Mouse (Mus musculus) MEL (cell line): Measurements from ENCODE around the gene Tdrd7.

Experiments used
- CHD1 ChIP-seq: IDR thresholded peaks from 2 replicates; pipeline ENCODE4 v1.6.1; 2012; ENCODE audit warnings: low read depth, mild to moderate bottlenecking, inconsistent platforms, low read length, improper control_type of control experiment
- CTCF ChIP-seq, 3 experiments: IDR thresholded peaks in 2 of 3; conservative IDR thresholded peaks in 1 of 3; 2 replicates each; pipeline ENCODE4 v1.5.1; 2011 to 2012; ENCODE audit warnings: low read length in 3 of 3, low read depth in 2 of 3, mild to moderate bottlenecking in 2 of 3, improper control_type of control experiment in 1 of 3, inconsistent platforms in 1 of 3, mixed read lengths in 1 of 3, moderate library complexity in 1 of 3; ENCODE audit not compliant: control insufficient read depth in 1 of 3, insufficient read depth in 1 of 3, poor library complexity in 1 of 3, severe bottlenecking in 1 of 3
- MAFK ChIP-seq: IDR thresholded peaks from 2 replicates; pipeline ENCODE4 v1.6.1; 2011; ENCODE audit warnings: low read depth, mild to moderate bottlenecking, low read length, improper control_type of control experiment, borderline replicate concordance
- MAZ ChIP-seq: IDR thresholded peaks from 2 replicates; pipeline ENCODE4 v1.6.1; 2012; ENCODE audit warnings: low read depth, mild to moderate bottlenecking, inconsistent platforms, low read length, improper control_type of control experiment
- POLR2A ChIP-seq, 2 experiments: IDR thresholded peaks; 2 replicates each; pipeline ENCODE4 v1.6.1; 2011 to 2012; ENCODE audit warnings: low read length in 2 of 2, mild to moderate bottlenecking in 2 of 2, control low read depth in 1 of 2, improper control_type of control experiment in 1 of 2, low read depth in 1 of 2, moderate library complexity in 1 of 2; ENCODE audit not compliant: control insufficient read depth in 1 of 2, insufficient read depth in 1 of 2, poor library complexity in 1 of 2
- USF1 ChIP-seq: IDR thresholded peaks from 2 replicates; pipeline ENCODE4 v1.6.1; 2014; ENCODE audit warnings: low read depth, mild to moderate bottlenecking, inconsistent platforms, low read length, improper control_type of control experiment, moderate library complexity

- no peak for TF ChIP-seq CTCF (IDR thresholded peaks at IDR 0.05 in 2 of 3, conservative IDR thresholded peaks at IDR 0.05 in 1 of 3; ENCODE audit: control insufficient read depth in 1 of 3, insufficient read depth in 1 of 3, low read depth in 2 of 3, low read length in 3 of 3, poor library complexity in 1 of 3, severe bottlenecking in 1 of 3)
- TF ChIP-seq CHD1, result no peak
- no peak for TF ChIP-seq POLR2A (IDR thresholded peaks at IDR 0.05; ENCODE audit: control insufficient read depth in 1 of 2, insufficient read depth in 1 of 2, low read depth in 1 of 2, low read length in 2 of 2, poor library complexity in 1 of 2)
- TF ChIP-seq MAFK, result no peak
- no peak for TF ChIP-seq MAZ
- TF ChIP-seq USF1, result no peak
Observed at GRCm38 (mm10) chr4:45956706-45957105, 8.4 kb upstream of the Tdrd7 start.
